In the genomic region with DNA sequence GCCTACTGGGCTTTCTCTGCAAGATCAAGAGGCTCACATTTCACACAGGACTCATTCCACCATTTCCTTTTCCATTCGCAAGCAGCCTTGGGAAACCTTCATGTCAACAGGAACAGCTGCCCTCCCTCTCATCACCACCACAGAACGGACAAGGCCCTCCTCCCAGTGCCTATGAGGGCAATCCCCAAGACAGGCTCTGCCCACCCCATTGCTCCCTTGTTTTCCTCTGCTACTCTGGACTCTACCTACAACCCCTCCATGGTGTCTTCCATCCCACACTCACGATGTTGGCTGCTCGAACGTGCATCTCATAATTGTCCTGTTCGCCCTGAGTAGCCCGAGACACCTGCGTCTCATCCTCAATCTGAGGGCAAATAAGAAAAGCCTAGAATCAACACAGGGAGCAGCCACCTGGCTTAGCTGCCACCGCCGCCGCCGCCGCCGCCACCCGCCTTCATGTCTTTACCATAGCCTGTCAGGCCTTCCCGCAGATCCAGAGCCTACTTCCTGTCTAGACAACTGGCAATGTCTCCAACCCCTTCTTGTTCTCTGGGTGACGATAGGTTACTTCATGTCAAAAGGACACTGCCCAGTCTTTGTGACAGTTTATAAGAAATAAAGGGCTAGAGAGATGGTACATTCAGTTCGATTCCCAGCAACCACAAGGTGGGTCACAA, we compare ENCODE assay signal across 9 mouse cellular contexts. TPM values are rescaled to one million over a fixed set of nuclear protein-coding genes. Genes with fewer than 3 reads are reported as not detected.
DNase-seq lines count a peak whose midpoint lies in the region; ATAC-seq and TF ChIP-seq lines count a peak whose summit lies in the region.
"Had no signal": no experiment of that assay in that cellular context is flagged by ENCODE, and none has a peak within 500 bp of the region (broad histone marks: within the 10 kb centered on the region; RNA-seq: fewer than 3 reads in every experiment).

No protein-coding gene starts in this region.

- H3K36me3 ChIP-seq in kidney, embryonic 14.5 days (ENCODE audit: control insufficient read depth, insufficient read depth, low read length) = peaks cover 60% of the 10 kb centered on the region
- peaks cover 64% of the 10 kb centered on the region for H3K36me3 ChIP-seq in embryonic facial prominence, embryonic 12.5 days
- peaks cover 79% of the 10 kb centered on the region for H3K36me3 ChIP-seq in limb, embryonic 10.5 days
- peaks cover 26% of the 10 kb centered on the region for H3K36me3 ChIP-seq in small intestine, adult 2 months (ENCODE audit: control insufficient read depth, insufficient read depth, low read length)

- peak overlapping the region; percentile 95; the same call in 1 of the 2 replicates for H3K9ac ChIP-seq in kidney, embryonic 14.5 days (ENCODE audit: low read depth, low read length)
- H3K9ac ChIP-seq in embryonic facial prominence, embryonic 12.5 days = peak overlapping the region; percentile 86; the same call in 1 of the 2 replicates

- TF ChIP-seq POLR2A in small intestine, adult 2 months (IDR thresholded peaks at IDR 0.05; ENCODE audit: low read depth, low read length) = no peak

- 83% methylated on average over 18 of the region's 18 CpGs for WGBS in kidney, embryonic 14.5 days
- WGBS in embryonic facial prominence, embryonic 12.5 days = 81% methylated on average over 18 of the region's 18 CpGs
- WGBS in limb, embryonic 10.5 days = 92% methylated on average over 18 of the region's 18 CpGs
- WGBS in small intestine, adult 2 months = 35% methylated on average over 18 of the region's 18 CpGs

- H3K4me1 ChIP-seq in kidney, embryonic 14.5 days (ENCODE audit: control insufficient read depth, insufficient read depth, low read length) = peaks cover 17% of the 10 kb centered on the region
- peaks cover 28% of the 10 kb centered on the region for H3K4me1 ChIP-seq in embryonic facial prominence, embryonic 12.5 days
- H3K4me1 ChIP-seq in limb, embryonic 10.5 days = peaks cover 32% of the 10 kb centered on the region
- peaks cover 12% of the 10 kb centered on the region for H3K4me1 ChIP-seq in small intestine, adult 2 months (ENCODE audit: control insufficient read depth, insufficient read depth, insufficient read length, low read length)

- H3K4me2 ChIP-seq in kidney, embryonic 14.5 days (replicated peaks; ENCODE audit: low read depth, low read length) = peak overlapping the region; percentile 79
- peak overlapping the region; percentile 78 for H3K4me2 ChIP-seq in embryonic facial prominence, embryonic 12.5 days (replicated peaks)

- no peaks in the 10 kb centered on the region for H3K9me3 ChIP-seq in kidney, embryonic 14.5 days (ENCODE audit: control insufficient read depth, low read length)
- no peaks in the 10 kb centered on the region for H3K9me3 ChIP-seq in embryonic facial prominence, embryonic 12.5 days
- no peaks in the 10 kb centered on the region for H3K9me3 ChIP-seq in limb, embryonic 10.5 days (replicated peaks)

- H3K4me3 ChIP-seq in kidney, embryonic 14.5 days (ENCODE audit: low read length) = peak overlapping the region; percentile 87
- peak overlapping the region; percentile 92 for H3K4me3 ChIP-seq in embryonic facial prominence, embryonic 12.5 days
- peak overlapping the region; percentile 93 for H3K4me3 ChIP-seq in limb, embryonic 10.5 days
- peak overlapping the region; percentile 32 for H3K4me3 ChIP-seq in small intestine, adult 2 months (ENCODE audit: low read depth, low read length)

- no peak for DNase-seq in kidney, postnatal 10 days
- no peak for DNase-seq in limb, embryonic 10.5 days (ENCODE audit: low spot score)
- no peak for DNase-seq in Muller cell, postnatal 12 days (ENCODE audit: inconsistent ontology term)
- no peak for DNase-seq in urinary bladder, postnatal 36 days (ENCODE audit: low spot score in 2 of 2)
- DNase-seq in layer of hippocampus, postnatal 10 days (ENCODE audit: low spot score in 2 of 2) = no peak
- DNase-seq: adrenal gland, postnatal 14 days had no signal

- H3K27ac ChIP-seq in kidney, embryonic 14.5 days (ENCODE audit: low read depth, low read length) = no peak overlapping the region
- H3K27ac ChIP-seq in embryonic facial prominence, embryonic 12.5 days = no peak overlapping the region
- no peak overlapping the region for H3K27ac ChIP-seq in limb, embryonic 10.5 days
- H3K27ac ChIP-seq in small intestine, adult 2 months (ENCODE audit: insufficient read depth, low read depth, low read length) = no peak overlapping the region

- no peak for TF ChIP-seq CTCF in small intestine, adult 2 months (IDR thresholded peaks at IDR 0.05; ENCODE audit: extremely low read depth, insufficient read length, insufficient replicate concordance, low read depth, low read length)

- H3K27me3 ChIP-seq in kidney, embryonic 14.5 days (ENCODE audit: control insufficient read depth, insufficient read depth, low read length) = no peaks in the 10 kb centered on the region
- no peaks in the 10 kb centered on the region for H3K27me3 ChIP-seq in embryonic facial prominence, embryonic 12.5 days
- no peaks in the 10 kb centered on the region for H3K27me3 ChIP-seq in limb, embryonic 10.5 days (ENCODE audit: low read depth, poor library complexity, severe bottlenecking)
- H3K27me3 ChIP-seq in small intestine, adult 2 months (ENCODE audit: control insufficient read depth, insufficient read depth, low read length) = no peaks in the 10 kb centered on the region

- ATAC-seq in kidney, embryonic 14.5 days (ENCODE audit: low FRiP score, low TSS enrichment) = no peak
- ATAC-seq in embryonic facial prominence, embryonic 12.5 days (ENCODE audit: insufficient number of reproducible peaks, insufficient read depth, low FRiP score, low TSS enrichment) = no peak

RNA-seq across cellular contexts. Expression of gene Med22, which starts 1.6 kb away (rescaled TPM):
- 27.0 and 35.2 TPM in 2 replicates for polyA plus RNA-seq in kidney, embryonic 14.5 days (2014; fragmentation: Nextera tagmentation; extraction: Ambion mirVana)
- polyA plus RNA-seq in embryonic facial prominence, embryonic 12.5 days (2016; fragmentation: Nextera tagmentation; extraction: Ambion mirVana) = 72.1 and 74.2 TPM in 2 replicates
- polyA plus RNA-seq in limb, embryonic 10.5 days (2016; fragmentation: Nextera tagmentation; extraction: Ambion mirVana) = 79.3 and 82.8 TPM in 2 replicates
- polyA plus RNA-seq in small intestine, adult 2 months (2012; rRNA removed) = 9.9 and 16.6 TPM in 2 replicates
- total RNA-seq in layer of hippocampus, postnatal 10 days (2021) = 10 to 100 TPM; 44.5 to 45.9 TPM

RNA-seq across cellular contexts. Expression of gene Rpl7a, which starts 1.7 kb away (rescaled TPM):
- polyA plus RNA-seq in kidney, embryonic 14.5 days (2014; fragmentation: Nextera tagmentation; extraction: Ambion mirVana) = 790 and 884 TPM in 2 replicates
- polyA plus RNA-seq in embryonic facial prominence, embryonic 12.5 days (2016; fragmentation: Nextera tagmentation; extraction: Ambion mirVana) = 565 and 574 TPM in 2 replicates
- 702 and 807 TPM in 2 replicates for polyA plus RNA-seq in limb, embryonic 10.5 days (2016; fragmentation: Nextera tagmentation; extraction: Ambion mirVana)
- polyA plus RNA-seq in small intestine, adult 2 months (2012; rRNA removed) = 504 and 639 TPM in 2 replicates
- total RNA-seq in layer of hippocampus, postnatal 10 days (2021) = 100 to 1,000 TPM; 346 to 356 TPM

RNA-seq across cellular contexts. Expression of gene Surf6, which starts 6.2 kb away (rescaled TPM):
- polyA plus RNA-seq in kidney, embryonic 14.5 days (2014; fragmentation: Nextera tagmentation; extraction: Ambion mirVana) = 14.6 and 19.0 TPM in 2 replicates
- polyA plus RNA-seq in embryonic facial prominence, embryonic 12.5 days (2016; fragmentation: Nextera tagmentation; extraction: Ambion mirVana) = 31.4 and 31.5 TPM in 2 replicates
- polyA plus RNA-seq in limb, embryonic 10.5 days (2016; fragmentation: Nextera tagmentation; extraction: Ambion mirVana) = 42.1 and 43.0 TPM in 2 replicates
- 2.8 and 3.4 TPM in 2 replicates for polyA plus RNA-seq in small intestine, adult 2 months (2012; rRNA removed)
- 10 to 100 TPM; 31.5 to 33.9 TPM for total RNA-seq in layer of hippocampus, postnatal 10 days (2021)

RNA-seq across cellular contexts. Expression of gene Surf2, which starts 7.3 kb away (rescaled TPM):
- polyA plus RNA-seq in kidney, embryonic 14.5 days (2014; fragmentation: Nextera tagmentation; extraction: Ambion mirVana) = 40.1 and 46.5 TPM in 2 replicates
- polyA plus RNA-seq in embryonic facial prominence, embryonic 12.5 days (2016; fragmentation: Nextera tagmentation; extraction: Ambion mirVana) = 43.8 and 44.1 TPM in 2 replicates
- 50.6 and 60.5 TPM in 2 replicates for polyA plus RNA-seq in limb, embryonic 10.5 days (2016; fragmentation: Nextera tagmentation; extraction: Ambion mirVana)
- 8.7 and 11.3 TPM in 2 replicates for polyA plus RNA-seq in small intestine, adult 2 months (2012; rRNA removed)
- total RNA-seq in layer of hippocampus, postnatal 10 days (2021) = 10 to 100 TPM; 35.4 to 38.7 TPM

RNA-seq across cellular contexts. Expression of gene Surf1, which starts 7.5 kb away (rescaled TPM):
- 48.1 and 51.1 TPM in 2 replicates for polyA plus RNA-seq in kidney, embryonic 14.5 days (2014; fragmentation: Nextera tagmentation; extraction: Ambion mirVana)
- 54.2 and 56.8 TPM in 2 replicates for polyA plus RNA-seq in embryonic facial prominence, embryonic 12.5 days (2016; fragmentation: Nextera tagmentation; extraction: Ambion mirVana)
- 44.0 and 50.3 TPM in 2 replicates for polyA plus RNA-seq in limb, embryonic 10.5 days (2016; fragmentation: Nextera tagmentation; extraction: Ambion mirVana)
- 15.4 and 35.7 TPM in 2 replicates for polyA plus RNA-seq in small intestine, adult 2 months (2012; rRNA removed)
- total RNA-seq in layer of hippocampus, postnatal 10 days (2021) = 10 to 100 TPM; 81.5 to 83.5 TPM

Comparison
In these comparisons a context has a peak if more than half of its experiments do, and no peak if none do; other contexts are left out.
1. H3K4me3 ChIP-seq: peak in every context shown above with its lines; median percentile 93 in limb, embryonic 10.5 days; 92 in embryonic facial prominence, embryonic 12.5 days; 87 in kidney, embryonic 14.5 days; 32 in small intestine, adult 2 months.